Mouse (Mus musculus) liver, adult 2 months (tissue): ENCODE data around the gene Engase.

ENCODE experiments used
- CTCF ChIP-seq: fragments of 200-500 bp; IDR thresholded peaks from 2 replicates; pipeline ENCODE4 v1.5.1; 2011; ENCODE audit warnings: low read depth, low read length, control low read depth
- POLR2A ChIP-seq: fragments of 200-500 bp; IDR thresholded peaks from 2 replicates; pipeline ENCODE4 v1.6.1; 2011; ENCODE audit warnings: low read length, control low read depth; ENCODE audit not compliant: insufficient read depth; ENCODE audit errors: extremely low read depth

DNA sequence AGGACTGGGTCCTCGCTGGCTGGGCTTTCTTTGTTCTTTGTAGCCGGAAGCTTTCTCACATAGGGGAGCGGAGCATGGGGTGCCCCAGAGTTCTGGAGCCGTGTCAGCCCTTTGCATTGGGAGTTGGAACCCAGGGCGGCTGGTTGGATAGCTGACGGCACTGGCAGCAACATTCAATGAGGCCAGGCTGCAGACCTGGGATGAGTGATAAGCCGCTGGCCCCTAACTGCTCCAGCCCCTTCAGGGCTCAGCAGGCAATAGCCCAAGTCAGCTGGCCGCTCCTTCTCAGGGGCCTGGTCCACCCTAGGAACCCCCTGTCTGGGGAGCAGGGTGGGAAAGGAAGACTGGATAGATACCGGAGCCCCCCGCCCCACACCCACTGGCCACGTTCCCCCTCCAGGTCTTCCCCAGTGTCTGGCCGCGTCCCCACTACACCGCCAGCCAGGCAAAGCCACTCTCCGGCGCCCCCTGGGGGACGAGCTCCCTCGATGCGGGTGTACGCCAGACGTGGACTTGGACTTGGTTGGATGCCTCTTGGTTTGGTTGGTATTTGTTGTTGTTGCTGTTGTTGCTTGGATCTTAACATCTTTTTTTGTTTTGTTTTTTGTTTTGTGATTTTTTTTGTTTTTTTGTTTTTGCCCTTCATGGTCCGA, 14.1 kb downstream of the Engase start:
- peak; percentile 91 for TF ChIP-seq CTCF
- no peak for TF ChIP-seq POLR2A
